Mouse (Mus musculus) testis, adult 2 months (tissue): ENCODE data around the gene Mlycd. TPM values are rescaled to one million over a fixed set of nuclear protein-coding genes. Genes with fewer than 3 reads are reported as not detected.

Experiments
- H3K27ac ChIP-seq: fragments of 200-500 bp; 2 replicates; pipeline ENCODE4 v1.5.1; 2012; ENCODE audit warnings: low read depth, low read length; ENCODE audit not compliant: control insufficient read depth, insufficient read depth
- H3K27me3 ChIP-seq: fragments of 200-500 bp; 2 replicates; pipeline ENCODE4 v1.6.1; 2012; ENCODE audit warnings: mild to moderate bottlenecking, low read length, moderate library complexity; ENCODE audit not compliant: control insufficient read depth, insufficient read depth
- H3K36me3 ChIP-seq: fragments of 200-500 bp; 2 replicates; pipeline ENCODE4 v1.6.1; 2012; ENCODE audit warnings: mild to moderate bottlenecking, low read length; ENCODE audit not compliant: control insufficient read depth, insufficient read depth
- H3K4me1 ChIP-seq: fragments of 200-500 bp; 2 replicates; pipeline ENCODE4 v1.6.1; 2012; ENCODE audit warnings: low read length; ENCODE audit not compliant: control insufficient read depth, insufficient read depth
- H3K4me3 ChIP-seq: fragments of 200-500 bp; 2 replicates; pipeline ENCODE4 v1.5.1; 2012; ENCODE audit warnings: low read depth, mild to moderate bottlenecking, low read length, moderate library complexity, mixed read lengths; ENCODE audit not compliant: control insufficient read depth
- CTCF ChIP-seq: fragments of 200-500 bp; IDR thresholded peaks from 2 replicates; pipeline ENCODE4 v1.5.1; 2012; ENCODE audit warnings: low read depth, mild to moderate bottlenecking, inconsistent platforms, low read length, moderate library complexity; ENCODE audit not compliant: control insufficient read depth, insufficient read depth, insufficient replicate concordance
- POLR2A ChIP-seq: fragments of 200-500 bp; IDR thresholded peaks from 2 replicates; pipeline ENCODE4 v1.6.1; 2012; ENCODE audit warnings: low read depth, mild to moderate bottlenecking, inconsistent platforms, low read length, moderate library complexity; ENCODE audit not compliant: control insufficient read depth
- polyA plus RNA-seq: library from polyadenylated mRNA; depleted of rRNA; stranded (reverse); fragments of >200 nt; gene quantifications from 2 replicates; pipeline ENCODE4 v1.2.3, GENCODE M21; 2012

The Mlycd gene
- polyA plus RNA-seq, 1 experiment = 5.3 TPM

DNA sequence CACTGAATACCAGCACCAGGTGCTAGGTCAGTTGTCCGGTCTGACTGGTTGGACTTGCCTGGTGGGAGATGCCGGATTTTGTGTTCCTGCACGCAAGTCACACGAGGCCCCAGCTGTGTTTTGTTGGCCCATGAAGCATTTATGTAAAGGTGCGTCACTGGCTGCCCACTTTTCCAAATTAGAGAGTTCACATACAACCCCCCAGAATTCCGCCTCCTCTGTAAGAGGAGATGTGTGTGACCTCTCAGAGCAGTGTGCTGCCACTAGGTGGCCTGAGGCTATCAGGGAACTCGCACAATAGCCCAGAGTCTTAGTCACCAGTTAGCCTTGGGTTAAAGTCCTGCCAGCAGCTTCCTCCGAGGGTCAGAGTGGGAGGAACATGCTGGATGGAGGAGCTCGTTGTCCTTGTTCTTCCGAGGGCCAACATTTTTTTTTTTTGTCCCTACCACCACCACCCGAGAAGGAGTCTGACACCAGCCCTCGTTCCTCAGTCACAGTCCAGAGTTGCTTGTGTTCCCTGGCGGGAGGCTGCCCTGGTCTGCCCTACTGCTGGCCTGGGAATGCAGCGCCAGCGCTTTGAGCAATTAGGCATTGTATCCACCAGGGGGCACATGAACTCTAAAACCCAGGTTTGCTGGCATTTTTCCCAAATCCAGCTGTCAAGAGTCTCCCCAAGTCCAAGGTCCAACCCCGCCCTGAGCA is 45.7 kb downstream of the Mlycd start:
- H3K4me1 ChIP-seq = peaks cover 8% of the 10 kb centered on the region
- no peaks in the 10 kb centered on the region for H3K27me3 ChIP-seq
- no peak overlapping the region; the same call in 1 of the 2 replicates for H3K27ac ChIP-seq
- H3K4me3 ChIP-seq = no peak overlapping the region
- no peaks in the 10 kb centered on the region for H3K36me3 ChIP-seq
- TF ChIP-seq CTCF (peak; percentile 43), POLR2A (no peak)

DNA sequence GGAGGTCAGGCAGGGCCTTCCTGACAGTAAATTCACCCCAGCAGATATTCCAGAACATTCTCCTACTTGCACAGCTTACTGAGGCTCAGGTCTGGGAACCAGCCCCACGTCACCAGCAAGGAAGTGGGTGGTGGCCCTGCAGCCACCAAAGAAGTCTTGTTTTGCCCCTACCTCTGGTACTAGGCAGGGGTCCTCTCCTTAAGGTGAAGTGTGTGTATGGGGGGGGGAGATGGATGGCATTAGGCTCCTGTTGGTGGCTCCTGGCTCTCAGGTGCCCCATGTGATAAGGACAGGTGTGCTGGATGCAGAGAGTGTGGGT is 46.2 kb downstream of the Mlycd start:
- Histone ChIP-seq H3K4me1 (peaks cover 8% of the 10 kb centered on the region), H3K27ac (no peak overlapping the region; the same call in 1 of the 2 replicates), H3K4me3 (no peak overlapping the region)

GRCm38 (mm10) chr8:119442013-119442412 is 47.3 kb downstream of the Mlycd start:
- Histone ChIP-seq H3K27ac (no peak overlapping the region), H3K4me1 (peaks cover 6% of the 10 kb centered on the region), H3K27me3 (no peaks in the 10 kb centered on the region), H3K36me3 (no peaks in the 10 kb centered on the region), H3K4me3 (no peak overlapping the region)
- no peak for TF ChIP-seq POLR2A
- TF ChIP-seq CTCF = no peak

More for the DNA sequence above, 46.2 kb downstream of the Mlycd start:
- no peaks in the 10 kb centered on the region for H3K27me3 ChIP-seq
- no peak for TF ChIP-seq POLR2A
- no peak for TF ChIP-seq CTCF
- H3K36me3 ChIP-seq = no peaks in the 10 kb centered on the region

DNA sequence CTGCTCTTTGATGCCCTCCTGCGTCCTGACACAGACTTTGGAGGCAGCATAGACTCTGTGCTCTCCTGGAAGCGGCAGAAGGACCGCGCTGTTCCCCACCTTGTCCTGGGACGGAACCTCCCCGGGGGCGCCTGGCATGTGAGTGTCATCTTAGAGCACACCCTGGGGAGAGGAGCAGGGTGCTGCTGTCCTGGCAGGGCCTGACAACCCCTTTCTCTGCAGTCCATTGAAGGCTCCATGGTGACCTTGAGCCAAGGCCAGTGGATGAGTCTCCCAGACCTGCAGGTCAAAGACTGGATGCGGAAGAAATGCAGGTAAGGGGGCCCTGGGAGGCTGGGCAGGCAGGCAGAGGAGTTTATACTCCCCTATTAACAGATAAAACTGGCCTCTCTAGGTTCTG is 48.3 kb downstream of the Mlycd start:
- no peaks in the 10 kb centered on the region for H3K36me3 ChIP-seq
- no peak overlapping the region for H3K4me3 ChIP-seq
- peaks cover 12% of the 10 kb centered on the region for H3K4me1 ChIP-seq
- TF ChIP-seq CTCF = no peak
- no peak for TF ChIP-seq POLR2A
- H3K27ac ChIP-seq = no peak overlapping the region
- no peaks in the 10 kb centered on the region for H3K27me3 ChIP-seq

DNA sequence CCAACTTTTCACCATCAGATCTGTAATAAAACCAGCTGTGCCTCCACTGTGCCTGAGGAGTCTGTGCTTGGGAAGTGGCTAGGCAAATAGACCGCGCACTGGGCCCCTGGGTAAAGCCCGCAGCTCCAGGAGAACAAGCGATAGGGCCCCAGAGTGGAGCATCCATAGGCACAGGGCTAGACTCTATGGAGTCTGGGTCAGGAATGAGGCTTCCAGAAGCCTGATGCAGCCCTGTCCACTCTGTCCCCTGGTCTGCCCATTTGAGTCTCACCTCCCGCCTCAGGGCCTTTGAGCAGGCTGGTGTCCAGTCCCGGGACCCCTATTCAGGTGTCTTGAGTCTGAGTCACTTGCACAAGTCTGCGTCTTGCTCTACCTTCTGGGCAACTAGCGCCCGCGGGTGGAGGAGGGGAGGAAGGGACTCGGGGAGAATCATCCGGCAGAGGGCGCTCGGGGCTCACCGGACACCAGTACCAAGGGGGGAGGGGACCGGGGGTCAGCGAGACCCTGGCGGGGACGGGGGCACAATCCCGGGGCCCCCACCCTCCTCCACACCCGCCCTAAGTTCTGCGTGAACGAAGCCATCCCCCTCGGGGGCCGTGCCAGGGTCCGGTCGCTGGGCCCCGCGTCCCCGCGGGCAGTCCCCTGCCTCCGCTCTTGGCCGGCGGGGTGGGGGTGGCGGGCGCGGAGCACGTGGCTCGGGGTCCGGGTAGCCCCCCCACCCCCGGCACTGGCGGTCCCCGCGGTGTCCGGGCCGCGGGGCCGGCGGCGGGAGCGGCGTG is 51.7 kb downstream of the Mlycd start, which contains the start of gene Necab2:
Gene Necab2, plus strand, starts transcription at position 509 of the 779 bp plus-strand sequence.
- Histone ChIP-seq H3K36me3 (no peaks in the 10 kb centered on the region), H3K27ac (no peak within 1 kb of the TSS), H3K4me1 (peaks cover 8% of the 10 kb centered on the region), H3K27me3 (no peaks in the 10 kb centered on the region), H3K4me3 (peak within 1 kb of the TSS; percentile 20)
- TF ChIP-seq CTCF (peak; percentile 42; the same call in 1 of the 2 replicates), POLR2A (no peak)

- TF ChIP-seq CTCF (no peak), POLR2A (no peak)
These were observed 52.5 kb downstream of the Mlycd start for GRCm38 (mm10) chr8:119446990-119447780.

GRCm38 (mm10) chr8:119447781-119448170 is 53.1 kb downstream of the Mlycd start:
- Histone ChIP-seq H3K4me3 (no peak overlapping the region), H3K27ac (no peak overlapping the region), H3K36me3 (no peaks in the 10 kb centered on the region), H3K4me1 (peaks cover 7% of the 10 kb centered on the region), H3K27me3 (no peaks in the 10 kb centered on the region)
- no peak for TF ChIP-seq POLR2A
- no peak for TF ChIP-seq CTCF

More at GRCm38 (mm10) chr8:119446990-119447780, 52.5 kb downstream of the Mlycd start:
- Histone ChIP-seq H3K4me3 (peak overlapping the region; percentile 19), H3K27me3 (no peaks in the 10 kb centered on the region), H3K4me1 (peaks cover 7% of the 10 kb centered on the region), H3K27ac (no peak overlapping the region), H3K36me3 (no peaks in the 10 kb centered on the region)
